Mouse (Mus musculus) myocyte (in vitro differentiated cells): ENCODE data around the gene Krtap12-1. TPM values are rescaled to one million over a fixed set of nuclear protein-coding genes. Genes with fewer than 3 reads are reported as not detected.
A peak's percentile ranks its signal among the peaks of the same experiment; 100 is the strongest.
"Not testable (repeated sequence)": the region's sequence is repeated elsewhere in the genome, so short reads cannot be mapped to it uniquely, and the experiment has no call there.

Experiments
- H3K27me3 ChIP-seq: one replicate; pipeline ENCODE4 v1.6.1; 2011; ENCODE audit not compliant: control insufficient read depth, insufficient read depth, insufficient read length
- H3K36me3 ChIP-seq: one replicate; pipeline ENCODE4 v1.6.1; 2011; ENCODE audit not compliant: control insufficient read depth, insufficient read depth
- H3K4me2 ChIP-seq: one replicate; pipeline ENCODE4 v1.6.1; 2011; ENCODE audit warnings: low read depth, control low read depth
- H3K4me3 ChIP-seq: one replicate; pipeline ENCODE4 v1.5.1; 2011; ENCODE audit warnings: mild to moderate bottlenecking, control low read depth, moderate library complexity
- H3K79me2 ChIP-seq: one replicate; pipeline ENCODE4 v1.6.1; 2011; ENCODE audit not compliant: control insufficient read depth, insufficient read depth
- H3ac ChIP-seq: one replicate; pipeline ENCODE4 v1.6.1; 2011; ENCODE audit not compliant: control insufficient read depth, insufficient read length
- CEBPB ChIP-seq: IDR thresholded peaks from 2 replicates; pipeline ENCODE4 v1.6.1; 2011; ENCODE audit warnings: mild to moderate bottlenecking, moderate library complexity; ENCODE audit not compliant: poor library complexity, insufficient read depth, severe bottlenecking
- E2F4 ChIP-seq: IDR thresholded peaks from one replicate; pipeline ENCODE4 v1.6.1; 2011; ENCODE audit warnings: mild to moderate bottlenecking, control low read depth, moderate library complexity; ENCODE audit not compliant: insufficient read depth
- MAX ChIP-seq: IDR thresholded peaks from one replicate; pipeline ENCODE4 v1.6.1; 2011; ENCODE audit warnings: low read depth, mild to moderate bottlenecking, control low read depth
- MYOD1 ChIP-seq, 3 experiments: IDR thresholded peaks; one replicate each; pipeline ENCODE4 v1.6.1; 2011; ENCODE audit warnings: control low read depth in 2 of 3, low read depth in 2 of 3, mild to moderate bottlenecking in 2 of 3, moderate library complexity in 1 of 3; ENCODE audit not compliant: insufficient read length in 2 of 3, control insufficient read depth in 1 of 3
- MYOG ChIP-seq, 3 experiments: IDR thresholded peaks; one replicate each; pipeline ENCODE4 v1.6.1; 2011; ENCODE audit warnings: control low read depth in 2 of 3, low read depth in 2 of 3, mild to moderate bottlenecking in 2 of 3; ENCODE audit not compliant: insufficient read length in 2 of 3, control insufficient read depth in 1 of 3, insufficient read depth in 1 of 3
- POLR2A ChIP-seq: IDR thresholded peaks from one replicate; pipeline ENCODE4 v1.6.1; 2011; ENCODE audit warnings: low read depth, mild to moderate bottlenecking, control low read depth, moderate library complexity; ENCODE audit not compliant: insufficient read length
- POLR2AphosphoS2 ChIP-seq: IDR thresholded peaks from one replicate; pipeline ENCODE4 v1.6.1; 2011; ENCODE audit warnings: low read depth, control low read depth; ENCODE audit not compliant: insufficient read length
- REST ChIP-seq: IDR thresholded peaks from one replicate; pipeline ENCODE4 v1.6.1; 2011; ENCODE audit warnings: mild to moderate bottlenecking, control low read depth, moderate library complexity; ENCODE audit not compliant: insufficient read depth, insufficient read length
- SRF ChIP-seq: IDR thresholded peaks from one replicate; pipeline ENCODE4 v1.6.1; 2011; ENCODE audit warnings: low read depth; ENCODE audit not compliant: control insufficient read depth, insufficient read length
- TCF12 ChIP-seq: IDR thresholded peaks from one replicate; pipeline ENCODE4 v1.6.1; 2011; ENCODE audit warnings: mild to moderate bottlenecking, control low read depth; ENCODE audit not compliant: poor library complexity, insufficient read depth, severe bottlenecking
- TCF3 ChIP-seq: IDR thresholded peaks from one replicate; pipeline ENCODE4 v1.6.1; 2011; ENCODE audit warnings: low read depth, control low read depth; ENCODE audit not compliant: insufficient read length
- USF1 ChIP-seq: IDR thresholded peaks from one replicate; pipeline ENCODE4 v1.6.1; 2011; ENCODE audit warnings: low read depth, mild to moderate bottlenecking, control low read depth, moderate library complexity
- polyA plus RNA-seq: library from polyadenylated mRNA; unstranded; fragments of >200 nt; fragmentation: generic; extraction: Trizol; gene quantifications from one replicate; pipeline ENCODE4 v1.2.1, GENCODE M21; 2012; ENCODE audit warnings: missing spikeins

Krtap12-1 gene
- polyA plus RNA-seq, 1 experiment, result not detected

- H3K79me2 ChIP-seq, result no peaks in the 10 kb centered on the region
- no peak for TF ChIP-seq SRF
- TF ChIP-seq E2F4, result no peak
- no peak for TF ChIP-seq MYOD1 (IDR thresholded peaks at IDR 0.05; ENCODE audit: control insufficient read depth in 1 of 3, insufficient read length in 2 of 3, low read depth in 2 of 3)
- TF ChIP-seq TCF12, result no peak
- TF ChIP-seq POLR2A, result no peak
- no peak for TF ChIP-seq MYOG (IDR thresholded peaks at IDR 0.05; ENCODE audit: control insufficient read depth in 1 of 3, insufficient read depth in 1 of 3, insufficient read length in 2 of 3, low read depth in 2 of 3)
- no peak for TF ChIP-seq CEBPB
- no peak for TF ChIP-seq REST
- no peak for TF ChIP-seq MAX
- TF ChIP-seq TCF3, result no peak
- no peak for TF ChIP-seq POLR2AphosphoS2
- no peak for TF ChIP-seq USF1
Observed at GRCm38 (mm10) chr10:77684181-77684580, 36.2 kb upstream of the Krtap12-1 start.

GRCm38 (mm10) chr10:77685895-77686664 lies 34.3 kb upstream of the Krtap12-1 start, which contains the start of gene Tspear:
TSS of gene Tspear (plus strand) at chr10:77686569.
- H3K4me2 ChIP-seq, result no peak within 1 kb of the TSS

More at GRCm38 (mm10) chr10:77684181-77684580, 36.2 kb upstream of the Krtap12-1 start:
- no peaks in the 10 kb centered on the region for H3K36me3 ChIP-seq
- H3ac ChIP-seq, result no peak overlapping the region
- no peak overlapping the region for H3K4me2 ChIP-seq
- peaks cover 69% of the 10 kb centered on the region for H3K27me3 ChIP-seq
- no peak overlapping the region for H3K4me3 ChIP-seq

GRCm38 (mm10) chr10:77687021-77687420 lies 33.4 kb upstream of the Krtap12-1 start:
- H3K4me3 ChIP-seq, result no peak overlapping the region
- no peak overlapping the region for H3ac ChIP-seq
- H3K4me2 ChIP-seq, result no peak overlapping the region
- no peak for TF ChIP-seq SRF
- no peak for TF ChIP-seq MYOG (IDR thresholded peaks at IDR 0.05; ENCODE audit: control insufficient read depth in 1 of 3, insufficient read depth in 1 of 3, insufficient read length in 2 of 3, low read depth in 2 of 3)
- TF ChIP-seq POLR2AphosphoS2, result no peak
- no peak for TF ChIP-seq MAX
- no peak for TF ChIP-seq POLR2A
- TF ChIP-seq MYOD1 (IDR thresholded peaks at IDR 0.05; ENCODE audit: control insufficient read depth in 1 of 3, insufficient read length in 2 of 3, low read depth in 2 of 3), result no peak
- no peak for TF ChIP-seq E2F4
- H3K27me3 ChIP-seq, result peaks cover 68% of the 10 kb centered on the region
- H3K79me2 ChIP-seq, result no peaks in the 10 kb centered on the region
- H3K36me3 ChIP-seq, result no peaks in the 10 kb centered on the region

More at GRCm38 (mm10) chr10:77685895-77686664, 34.3 kb upstream of the Krtap12-1 start, which contains the start of gene Tspear:
- H3K4me3 ChIP-seq, result no peak within 1 kb of the TSS
- no peaks in the 10 kb centered on the region for H3K79me2 ChIP-seq
- peaks cover 65% of the 10 kb centered on the region for H3K27me3 ChIP-seq
- H3ac ChIP-seq, result no peak within 1 kb of the TSS
- H3K36me3 ChIP-seq, result no peaks in the 10 kb centered on the region
- TF ChIP-seq MAX, result no peak
- no peak for TF ChIP-seq USF1
- no peak for TF ChIP-seq TCF12
- TF ChIP-seq MYOD1 (IDR thresholded peaks at IDR 0.05; ENCODE audit: control insufficient read depth in 1 of 3, insufficient read length in 2 of 3, low read depth in 2 of 3), result peak in 1 of 3 experiments; percentile 51
- TF ChIP-seq POLR2AphosphoS2, result no peak
- TF ChIP-seq E2F4, result no peak
- TF ChIP-seq CEBPB, result no peak
- no peak for TF ChIP-seq SRF
- TF ChIP-seq REST, result no peak
- TF ChIP-seq POLR2A, result no peak
- peak in 1 of 3 experiments; percentile 30 for TF ChIP-seq MYOG (IDR thresholded peaks at IDR 0.05; ENCODE audit: control insufficient read depth in 1 of 3, insufficient read depth in 1 of 3, insufficient read length in 2 of 3, low read depth in 2 of 3)

GRCm38 (mm10) chr10:77690356-77690807 lies 30.0 kb upstream of the Krtap12-1 start, which contains the start of gene Gm19402:
TSS of gene Gm19402 (minus strand) at chr10:77690757.
- not testable (repeated sequence) for H3ac ChIP-seq, H3K36me3 ChIP-seq, H3K4me2 ChIP-seq, H3K79me2 ChIP-seq, H3K4me3 ChIP-seq
- H3K27me3 ChIP-seq, result peaks cover 52% of the 10 kb centered on the region
- peak in 2 of 3 experiments; percentile 48 to 74 for TF ChIP-seq MYOG (IDR thresholded peaks at IDR 0.05; ENCODE audit: control insufficient read depth in 1 of 3, insufficient read depth in 1 of 3, insufficient read length in 2 of 3, low read depth in 2 of 3)
- peak in 2 of 3 experiments; percentile 30 to 72 for TF ChIP-seq MYOD1 (IDR thresholded peaks at IDR 0.05; ENCODE audit: control insufficient read depth in 1 of 3, insufficient read length in 2 of 3, low read depth in 2 of 3)
- peak; percentile 80 for TF ChIP-seq TCF3

- H3ac ChIP-seq, result no peak within 1 kb of the TSS
- no peak within 1 kb of the TSS for H3K4me2 ChIP-seq
- H3K36me3 ChIP-seq, result no peaks in the 10 kb centered on the region
- peaks cover 7% of the 10 kb centered on the region for H3K27me3 ChIP-seq
- no peak within 1 kb of the TSS for H3K4me3 ChIP-seq
- TF ChIP-seq MYOD1 (IDR thresholded peaks at IDR 0.05; ENCODE audit: control insufficient read depth in 1 of 3, insufficient read length in 2 of 3, low read depth in 2 of 3) (no peak), MAX (no peak), E2F4 (no peak), USF1 (no peak), POLR2A (no peak), MYOG (IDR thresholded peaks at IDR 0.05; ENCODE audit: control insufficient read depth in 1 of 3, insufficient read depth in 1 of 3, insufficient read length in 2 of 3, low read depth in 2 of 3) (no peak), TCF3 (no peak), CEBPB (no peak), POLR2AphosphoS2 (no peak), SRF (no peak), REST (no peak), TCF12 (no peak)
- no peaks in the 10 kb centered on the region for H3K79me2 ChIP-seq
Observed at GRCm38 (mm10) chr10:77697133-77697532, 23.3 kb upstream of the Krtap12-1 start, which contains the start of gene Gm9508. TSS of gene Gm9508 (minus strand) at chr10:77697233.
